Mouse (Mus musculus) heart, embryonic 11.5 days (tissue): ENCODE results near the gene Svopl. TPM values are rescaled to one million over a fixed set of nuclear protein-coding genes. Genes with fewer than 3 reads are reported as not detected.

Experiments used
- ATAC-seq: fragments of 200-750 bp; cut with Nextera tagmentation; replicated peaks from 2 replicates; pipeline ENCODE4 v1.8.0; 2017; ENCODE audit warnings: moderate library complexity; ENCODE audit not compliant: insufficient number of reproducible peaks, low FRiP score, low TSS enrichment
- H3K27ac ChIP-seq: fragments of 300-500 bp; sonication (generic); 2 replicates; pipeline ENCODE4 v1.5.1; 2014; ENCODE audit warnings: mild to moderate bottlenecking, low read depth, low read length
- H3K27me3 ChIP-seq: fragments of 300-500 bp; sonication (generic); 2 replicates; pipeline ENCODE4 v1.6.1; 2014; ENCODE audit warnings: mild to moderate bottlenecking, low read length, mixed read lengths; ENCODE audit not compliant: control insufficient read depth, insufficient read depth
- H3K36me3 ChIP-seq: fragments of 300-500 bp; sonication (generic); 2 replicates; pipeline ENCODE4 v1.6.1; 2014; ENCODE audit warnings: mild to moderate bottlenecking, low read length, moderate library complexity, mixed read lengths; ENCODE audit not compliant: control insufficient read depth, insufficient read depth
- H3K4me1 ChIP-seq: fragments of 300-500 bp; sonication (generic); 2 replicates; pipeline ENCODE4 v1.6.1; 2014; ENCODE audit warnings: low read length; ENCODE audit not compliant: control insufficient read depth, insufficient read depth
- H3K4me2 ChIP-seq: fragments of 300-500 bp; sonication (generic); 2 replicates; pipeline ENCODE4 v1.6.1; 2014; ENCODE audit warnings: mild to moderate bottlenecking, moderate library complexity
- H3K4me3 ChIP-seq: fragments of 300-500 bp; sonication (generic); 2 replicates; pipeline ENCODE4 v1.5.1; 2014; ENCODE audit warnings: low read depth, low read length
- H3K9ac ChIP-seq: fragments of 300-500 bp; sonication (generic); 2 replicates; pipeline ENCODE4 v1.6.1; 2014; ENCODE audit warnings: mild to moderate bottlenecking, low read depth, low read length, moderate library complexity
- H3K9me3 ChIP-seq: fragments of 300-500 bp; sonication (generic); replicated peaks from 2 replicates; pipeline ENCODE4 v1.6.1; 2016; ENCODE audit warnings: low read length; ENCODE audit not compliant: control insufficient read depth
- WGBS: fragments of 180-500 bp; shearing (Covaris S2); extraction: QIAGEN DNeasy Blood & Tissue Kit; methylation state at CpG from one replicate; pipeline ENCODE4 v1.1.7; 2014; ENCODE audit not compliant: insufficient replicate concordance; 5-methylcytosine and 5-hydroxymethylcytosine counted together
- polyA plus RNA-seq: library from polyadenylated mRNA; unstranded; fragments of >200 nt; fragmentation: Nextera tagmentation; extraction: Ambion mirVana; gene quantifications from 2 replicates; pipeline ENCODE4 v1.2.1, GENCODE M21; 2014

Svopl gene
- polyA plus RNA-seq, 1 experiment from 2014 or later, result 0.30 TPM

DNA sequence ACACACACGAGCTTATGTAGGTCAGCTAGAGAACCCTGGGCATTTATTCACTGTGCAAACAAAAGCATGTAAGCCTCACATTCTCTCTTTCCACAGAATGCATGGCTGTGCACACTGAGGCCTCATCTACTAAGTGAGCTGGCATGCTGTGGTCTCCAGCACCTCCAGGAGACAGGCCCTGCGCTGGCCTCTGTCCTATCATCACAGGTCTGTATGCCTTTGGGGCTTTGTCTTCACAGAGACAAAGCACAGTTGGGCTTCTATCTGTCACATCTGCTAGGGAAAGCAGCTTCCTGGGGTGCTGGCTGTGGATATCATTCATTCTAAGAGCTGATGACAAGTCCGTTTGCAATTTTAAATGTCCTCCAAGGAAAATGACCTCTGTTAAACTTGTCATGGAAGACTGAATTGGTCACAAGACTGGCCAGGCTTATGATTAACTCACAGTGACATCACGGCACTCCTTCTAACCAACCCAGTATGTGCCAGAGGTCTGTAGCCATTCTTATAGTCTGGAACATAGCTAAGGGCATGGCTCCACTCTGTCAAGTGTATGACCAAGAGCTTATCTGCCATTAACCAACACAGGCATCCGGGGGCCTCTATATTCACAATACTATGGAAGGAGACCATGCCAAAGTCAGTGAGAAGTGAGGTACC lies 25.5 kb upstream of the Svopl start:
- Histone ChIP-seq H3K9ac (no peak overlapping the region), H3K36me3 (no peaks in the 10 kb centered on the region), H3K27ac (no peak overlapping the region), H3K4me3 (no peak overlapping the region), H3K9me3 (no peaks in the 10 kb centered on the region), H3K27me3 (no peaks in the 10 kb centered on the region), H3K4me1 (0 out of 2 replicates have a peak, but pooled peaks cover 3% of the 10 kb centered on the region), H3K4me2 (no peak overlapping the region)
- ATAC-seq, result no peak
- WGBS, result 62% methylated on average over 5 of the region's 5 CpGs

GRCm38 (mm10) chr6:38071256-38071655 lies 24.5 kb upstream of the Svopl start:
- H3K27me3 ChIP-seq, result no peaks in the 10 kb centered on the region
- no peak overlapping the region for H3K4me2 ChIP-seq
- H3K9me3 ChIP-seq, result no peaks in the 10 kb centered on the region
- H3K4me3 ChIP-seq, result no peak overlapping the region
- ATAC-seq, result no peak
- H3K9ac ChIP-seq, result no peak overlapping the region
- 0 out of 2 replicates have a peak, but pooled peaks cover 3% of the 10 kb centered on the region for H3K4me1 ChIP-seq
- no peaks in the 10 kb centered on the region for H3K36me3 ChIP-seq
- no peak overlapping the region for H3K27ac ChIP-seq
- 71% methylated on average over 4 of the region's 4 CpGs for WGBS

DNA sequence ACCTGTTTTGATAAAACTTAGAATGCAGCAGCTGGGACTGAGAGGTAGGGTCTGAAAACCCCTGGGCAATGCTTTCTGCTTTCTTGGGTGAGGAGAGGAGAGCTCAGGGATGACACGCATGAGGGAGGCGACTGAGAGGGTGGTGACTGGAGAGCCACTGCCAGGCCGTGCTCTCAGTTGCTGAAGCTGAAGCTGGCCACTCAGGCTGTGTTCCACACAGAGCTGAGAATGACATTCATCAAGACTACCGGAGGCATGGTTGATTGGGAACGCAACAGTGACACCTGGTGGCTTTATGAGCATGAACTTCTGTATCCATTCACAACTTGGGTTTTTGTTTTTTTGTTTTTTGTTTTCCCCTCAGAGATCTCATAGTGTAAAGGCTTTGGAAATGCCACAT lies 19.4 kb upstream of the Svopl start:
- ATAC-seq, result no peak; the same call in 1 of the 2 replicates
- Histone ChIP-seq H3K4me3 (no peak overlapping the region), H3K36me3 (no peaks in the 10 kb centered on the region), H3K4me1 (no peaks in the 10 kb centered on the region; the same call in 1 of the 2 replicates), H3K4me2 (no peak overlapping the region), H3K27ac (no peak overlapping the region), H3K9ac (no peak overlapping the region), H3K9me3 (no peaks in the 10 kb centered on the region; the same call in 1 of the 2 replicates), H3K27me3 (no peaks in the 10 kb centered on the region)
- WGBS, result 6% methylated on average over 5 of the region's 5 CpGs

- no peak overlapping the region for H3K4me3 ChIP-seq
- no peak overlapping the region for H3K4me2 ChIP-seq
- no peaks in the 10 kb centered on the region for H3K36me3 ChIP-seq
- H3K27ac ChIP-seq, result no peak overlapping the region
- 72% methylated on average over 11 of the region's 11 CpGs for WGBS
- no peaks in the 10 kb centered on the region; the same call in 1 of the 2 replicates for H3K9me3 ChIP-seq
- H3K4me1 ChIP-seq, result no peaks in the 10 kb centered on the region; the same call in 1 of the 2 replicates
- H3K27me3 ChIP-seq, result no peaks in the 10 kb centered on the region
- H3K9ac ChIP-seq, result no peak overlapping the region
- no peak for ATAC-seq
Measured at GRCm38 (mm10) chr6:38065501-38066122, 18.8 kb upstream of the Svopl start.

GRCm38 (mm10) chr6:38065122-38065500 lies 18.3 kb upstream of the Svopl start:
- 84% methylated on average over 3 of the region's 3 CpGs for WGBS
- no peak overlapping the region for H3K27ac ChIP-seq

GRCm38 (mm10) chr6:38064621-38065020 lies 17.8 kb upstream of the Svopl start:
- Histone ChIP-seq H3K4me1 (no peaks in the 10 kb centered on the region; the same call in 1 of the 2 replicates), H3K27ac (no peak overlapping the region), H3K27me3 (no peaks in the 10 kb centered on the region), H3K9me3 (no peaks in the 10 kb centered on the region; the same call in 1 of the 2 replicates), H3K4me2 (no peak overlapping the region), H3K36me3 (no peaks in the 10 kb centered on the region), H3K4me3 (no peak overlapping the region), H3K9ac (no peak overlapping the region)
- no peak for ATAC-seq
- 73% methylated on average over 2 of the region's 2 CpGs for WGBS

More at GRCm38 (mm10) chr6:38065122-38065500, 18.3 kb upstream of the Svopl start:
- Histone ChIP-seq H3K9me3 (no peaks in the 10 kb centered on the region; the same call in 1 of the 2 replicates), H3K36me3 (no peaks in the 10 kb centered on the region), H3K4me2 (no peak overlapping the region), H3K27me3 (no peaks in the 10 kb centered on the region), H3K4me3 (no peak overlapping the region), H3K9ac (no peak overlapping the region), H3K4me1 (no peaks in the 10 kb centered on the region; the same call in 1 of the 2 replicates)
- no peak for ATAC-seq

DNA sequence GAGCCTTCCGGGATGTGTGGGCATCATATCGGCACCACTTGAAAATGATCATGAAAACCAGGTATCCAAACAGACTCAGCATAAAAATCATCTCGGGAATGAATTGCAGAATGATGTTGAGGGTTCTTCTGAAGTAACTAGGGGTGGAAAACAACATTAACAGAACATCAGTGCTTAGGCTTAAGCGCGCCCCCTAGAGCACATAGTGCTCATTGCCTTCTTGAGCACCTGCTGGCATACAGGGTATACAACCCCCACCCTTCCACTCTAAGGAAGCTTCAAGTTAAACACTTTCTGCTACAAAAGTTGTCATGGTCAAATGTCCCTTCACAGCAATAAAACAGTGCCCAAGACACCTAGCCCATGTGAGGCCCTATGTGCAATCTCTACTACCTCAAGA lies 12.0 kb upstream of the Svopl start:
- no peak for ATAC-seq
- no peak overlapping the region for H3K4me3 ChIP-seq
- 47% methylated on average over 5 of the region's 5 CpGs for WGBS
- H3K27me3 ChIP-seq, result no peaks in the 10 kb centered on the region
- H3K9ac ChIP-seq, result no peak overlapping the region
- H3K27ac ChIP-seq, result no peak overlapping the region
- no peaks in the 10 kb centered on the region for H3K36me3 ChIP-seq
- H3K9me3 ChIP-seq, result no peaks in the 10 kb centered on the region; the same call in 1 of the 2 replicates
- no peak overlapping the region for H3K4me2 ChIP-seq
- H3K4me1 ChIP-seq, result no peaks in the 10 kb centered on the region

- H3K4me1 ChIP-seq, result no peaks in the 10 kb centered on the region
- no peak overlapping the region for H3K4me3 ChIP-seq
- WGBS, result 75% methylated on average over 15 of the region's 15 CpGs
- no peak overlapping the region for H3K27ac ChIP-seq
- no peak for ATAC-seq
- H3K27me3 ChIP-seq, result no peaks in the 10 kb centered on the region
- no peaks in the 10 kb centered on the region for H3K36me3 ChIP-seq
- H3K9me3 ChIP-seq, result no peaks in the 10 kb centered on the region
- no peak overlapping the region for H3K9ac ChIP-seq
- H3K4me2 ChIP-seq, result no peak overlapping the region
Measured at GRCm38 (mm10) chr6:38055471-38056330, 8.9 kb upstream of the Svopl start.
